Mouse (Mus musculus): ENCODE results near the gene Hebp2. TPM values are rescaled to one million over a fixed set of nuclear protein-coding genes. Genes with fewer than 3 reads are reported as not detected.
"Not testable (repeated sequence)": the region's sequence is repeated elsewhere in the genome, so short reads cannot be mapped to it uniquely, and the experiment has no call there.

Gene Hebp2
- 1 to 10 TPM in 1 of 2 experiments, under 1 TPM in 1; 0.48 to 1.3 TPM for total RNA-seq (2021)
- long read RNA-seq, experiment 1, partial matches to known transcripts = 0 of 1 reads
- long read RNA-seq, experiment 1, other reads (novel, unspliced or antisense) = 0 of 1 reads
- long read RNA-seq, experiment 2 = 0 reads

- peak within 1 kb of the TSS; percentile 79 for H3K4me3 ChIP-seq
- intact Hi-C loops (cut with DNase I) = no loop called here
- peak within 1 kb of the TSS; percentile 64 for H3K27ac ChIP-seq
- TF ChIP-seq CTCF (IDR thresholded peaks at IDR 0.05) = peak; percentile 59
- DNase-seq = peak; percentile 78
Observed at GRCm38 (mm10) chr10:18545813-18546235, at the start of gene Hebp2. Gene Hebp2 (minus strand): TSS chr10:18546076.

GRCm38 (mm10) chr10:18589455-18589854, 43.6 kb upstream of the Hebp2 start:
- intact Hi-C loops (cut with DNase I) = no loop called here
- no peak for TF ChIP-seq CTCF (IDR thresholded peaks at IDR 0.05)
- Histone ChIP-seq H3K4me3 (no peak overlapping the region), H3K27ac (no peak overlapping the region)
- DNase-seq = no peak

GRCm38 (mm10) chr10:18584188-18584587, 38.3 kb upstream of the Hebp2 start:
- DNase-seq = no peak
- no peak for TF ChIP-seq CTCF (IDR thresholded peaks at IDR 0.05)
- intact Hi-C loops (cut with DNase I) = no loop called here
- Histone ChIP-seq H3K27ac (no peak overlapping the region), H3K4me3 (no peak overlapping the region)

GRCm38 (mm10) chr10:18572581-18572980, 26.7 kb upstream of the Hebp2 start:
- Histone ChIP-seq H3K27ac (no peak overlapping the region), H3K4me3 (no peak overlapping the region)
- peak; percentile 53 for TF ChIP-seq CTCF (IDR thresholded peaks at IDR 0.05)
- DNase-seq = no peak
- intact Hi-C loops (cut with DNase I) = no loop called here

- intact Hi-C loops (cut with DNase I) = loop anchor here (1.0 to 10.0 kb wide), 3 partner anchors 39 to 341 kb away; partner anchors contain the start of gene Perp
- DNase-seq = peak; percentile 47
- no peak overlapping the region for H3K27ac ChIP-seq
- peak; percentile 78 for TF ChIP-seq CTCF (IDR thresholded peaks at IDR 0.05)
- H3K4me3 ChIP-seq = no peak overlapping the region
Observed at GRCm38 (mm10) chr10:18562940-18563339, 17.1 kb upstream of the Hebp2 start.

GRCm38 (mm10) chr10:18561445-18561844, 15.6 kb upstream of the Hebp2 start:
- Histone ChIP-seq H3K4me3 (no peak overlapping the region), H3K27ac (no peak overlapping the region)
- no peak for TF ChIP-seq CTCF (IDR thresholded peaks at IDR 0.05)
- intact Hi-C loops (cut with DNase I) = loop anchor here (10.0 kb wide), 1 partner anchor 283 kb away; the partner anchor contains the start of gene Perp
- DNase-seq = no peak

- DNase-seq; H3K27ac ChIP-seq; intact Hi-C loops (cut with DNase I): not testable (repeated sequence)
Observed at GRCm38 (mm10) chr10:18559076-18559475, 13.2 kb upstream of the Hebp2 start.

GRCm38 (mm10) chr10:18549321-18550216, 3.7 kb upstream of the Hebp2 start:
- no peak for TF ChIP-seq CTCF (IDR thresholded peaks at IDR 0.05)
- Histone ChIP-seq H3K27ac (no peak overlapping the region), H3K4me3 (peak overlapping the region; percentile 13)
- peak; percentile 14 for DNase-seq
- intact Hi-C loops (cut with DNase I) = no loop called here

More at GRCm38 (mm10) chr10:18559076-18559475, 13.2 kb upstream of the Hebp2 start:
- not testable (repeated sequence) for H3K4me3 ChIP-seq

- no peak for TF ChIP-seq CTCF (IDR thresholded peaks at IDR 0.05)
Observed at GRCm38 (mm10) chr10:18547381-18547780, 1.5 kb upstream of the Hebp2 start.

GRCm38 (mm10) chr10:18545309-18545708, 567 bp downstream of the Hebp2 start:
- intact Hi-C loops (cut with DNase I) = no loop called here
- peak overlapping the region; percentile 79 for H3K4me3 ChIP-seq
- DNase-seq = no peak
- no peak for TF ChIP-seq CTCF (IDR thresholded peaks at IDR 0.05)
- H3K27ac ChIP-seq = peak overlapping the region; percentile 64

More at GRCm38 (mm10) chr10:18547381-18547780, 1.5 kb upstream of the Hebp2 start:
- no peak for DNase-seq
- no peak overlapping the region for H3K27ac ChIP-seq
- no peak overlapping the region for H3K4me3 ChIP-seq
- intact Hi-C loops (cut with DNase I) = no loop called here

- TF ChIP-seq CTCF (IDR thresholded peaks at IDR 0.05) = no peak
- intact Hi-C loops (cut with DNase I) = no loop called here
- DNase-seq = no peak
- no peak overlapping the region for H3K27ac ChIP-seq
- H3K4me3 ChIP-seq = no peak overlapping the region
Observed at GRCm38 (mm10) chr10:18536889-18537288, 9.0 kb downstream of the Hebp2 start.

GRCm38 (mm10) chr10:18532293-18532692, 13.6 kb downstream of the Hebp2 start:
- no peak for DNase-seq
- no peak overlapping the region for H3K4me3 ChIP-seq
- no peak for TF ChIP-seq CTCF (IDR thresholded peaks at IDR 0.05)
- intact Hi-C loops (cut with DNase I) = no loop called here
- H3K27ac ChIP-seq = no peak overlapping the region

GRCm38 (mm10) chr10:18530161-18530560, 15.7 kb downstream of the Hebp2 start:
- Histone ChIP-seq H3K27ac (no peak overlapping the region), H3K4me3 (no peak overlapping the region)
- DNase-seq = no peak
- TF ChIP-seq CTCF (IDR thresholded peaks at IDR 0.05) = no peak
- intact Hi-C loops (cut with DNase I) = no loop called here

Data from gastrocnemius, adult 2 months (tissue).